Mouse (Mus musculus) stomach, postnatal 0 days (tissue): ENCODE measurements around the gene Map3k5.

Source experiments
- CTCF ChIP-seq: IDR thresholded peaks from 2 replicates; pipeline ENCODE4 v1.5.1; 2016; ENCODE audit warnings: antibody characterized with exemption, low read depth, mild to moderate bottlenecking, moderate library complexity
- EP300 ChIP-seq: optimal IDR thresholded peaks from 2 replicates; pipeline ENCODE3; 2016; ENCODE audit warnings: antibody characterized with exemption

- TF ChIP-seq EP300 (no peak), CTCF (no peak)
Measured at GRCm38 (mm10) chr10:20155401-20155800, 221.1 kb downstream of the Map3k5 start.
